Mouse (Mus musculus) thymus, adult 2 months (tissue): ENCODE data around the gene Actg2.

Experiments
- CTCF ChIP-seq: fragments of 200-500 bp; IDR thresholded peaks from 2 replicates; pipeline ENCODE4 v1.5.1; 2012; ENCODE audit warnings: mild to moderate bottlenecking, control low read depth, low read length, moderate library complexity, borderline replicate concordance; ENCODE audit not compliant: control insufficient read depth, poor library complexity, insufficient read depth; ENCODE audit errors: extremely low read depth
- POLR2A ChIP-seq: fragments of 200-500 bp; IDR thresholded peaks from 2 replicates; pipeline ENCODE4 v1.6.1; 2012; ENCODE audit warnings: mild to moderate bottlenecking, low read length, control low read depth, moderate library complexity; ENCODE audit not compliant: control insufficient read depth, poor library complexity, insufficient read depth; ENCODE audit errors: extremely low read depth

- TF ChIP-seq CTCF, result no peak
- no peak for TF ChIP-seq POLR2A
Observed at GRCm38 (mm10) chr6:83507168-83507546, 28.9 kb downstream of the Actg2 start.
